Mouse (Mus musculus) megakaryocyte-erythroid progenitor cell, adult 5-6 weeks (primary cell): ENCODE data around the gene Lars2. TPM values are rescaled to one million over a fixed set of nuclear protein-coding genes. Genes with fewer than 3 reads are reported as not detected.

Experiments used
- ATAC-seq: replicated peaks from 2 replicates; pipeline ENCODE4 v1.8.0; 2016; ENCODE audit warnings: mild to moderate bottlenecking, inconsistent platforms; ENCODE audit not compliant: severe bottlenecking, poor library complexity, low FRiP score, low TSS enrichment
- total RNA-seq, 2 experiments: library from RNA; stranded (forward) in 1 of 2; stranded (reverse) in 1 of 2; fragments of 200-1000, 215-1000 nt in 1 of 2; fragments of >200 nt in 1 of 2; fragmentation: Nextera tagmentation in 1 of 2; gene quantifications; 2 replicates each; pipeline ENCODE4 v1.2.3; 2014 to 2017

The Lars2 gene
- total RNA-seq, 2 experiments from 2014 or later, result 83.4 to 9,051 TPM

- ATAC-seq, result no peak
Observed at GRCm38 (mm10) chr9:123467141-123467620, 100.5 kb downstream of the Lars2 start.

GRCm38 (mm10) chr9:123468406-123469085 lies 101.8 kb downstream of the Lars2 start:
- peak; percentile 89 for ATAC-seq

- ATAC-seq, result peak; percentile 39
Observed at GRCm38 (mm10) chr9:123469087-123469486, 102.4 kb downstream of the Lars2 start.

DNA sequence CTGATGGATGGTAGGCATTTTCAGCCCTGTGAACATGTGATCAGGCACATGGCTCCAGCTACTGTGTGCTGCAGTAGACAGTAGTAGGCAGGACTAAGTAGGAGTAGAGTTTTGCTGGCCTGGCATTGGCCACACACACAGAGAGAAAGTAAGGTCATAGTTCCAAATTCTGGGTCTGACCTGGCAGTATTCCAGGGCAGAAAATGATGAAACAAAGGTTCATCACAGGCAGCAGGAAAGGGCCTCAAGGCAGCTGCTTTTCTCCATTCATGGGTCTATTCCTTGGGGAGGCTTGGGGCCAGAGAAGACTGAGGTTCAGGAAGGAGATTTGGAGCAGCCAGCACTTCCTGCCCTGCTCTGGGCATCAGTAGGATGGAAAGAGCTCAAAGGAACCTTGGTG lies 106.7 kb downstream of the Lars2 start:
- ATAC-seq, result no peak

GRCm38 (mm10) chr9:123475569-123475968 lies 108.8 kb downstream of the Lars2 start:
- ATAC-seq, result no peak

- peak; percentile 38 for ATAC-seq
Observed at GRCm38 (mm10) chr9:123478031-123478585, 111.4 kb downstream of the Lars2 start.

GRCm38 (mm10) chr9:123478586-123479195 lies 112.0 kb downstream of the Lars2 start, which contains the start of gene Limd1:
TSS of gene Limd1 (plus strand) at chr9:123478706.
- no peak for ATAC-seq

DNA sequence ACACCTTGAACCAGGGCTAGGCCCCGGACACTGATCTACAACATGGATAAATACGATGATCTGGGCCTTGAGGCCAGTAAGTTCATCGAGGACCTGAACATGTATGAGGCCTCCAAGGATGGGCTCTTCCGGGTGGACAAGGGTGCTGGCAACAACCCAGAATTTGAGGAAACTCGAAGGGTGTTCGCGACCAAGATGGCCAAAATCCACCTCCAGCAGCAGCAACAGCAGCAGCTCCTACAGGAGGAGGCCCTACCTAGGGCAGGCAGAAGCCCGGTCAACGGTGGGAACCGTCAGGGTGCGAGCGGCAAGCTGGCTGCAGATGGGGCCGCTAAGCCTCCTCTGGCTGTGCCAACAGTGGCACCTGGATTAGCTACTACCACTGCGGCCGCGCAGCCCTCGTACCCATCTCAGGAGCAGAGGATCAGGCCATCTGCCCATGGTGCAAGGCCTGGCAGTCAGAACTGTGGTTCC lies 112.5 kb downstream of the Lars2 start:
- ATAC-seq, result peak; percentile 5; the same call in 1 of the 2 replicates

- no peak for ATAC-seq
Observed at GRCm38 (mm10) chr9:123479876-123480252, 113.1 kb downstream of the Lars2 start.

DNA sequence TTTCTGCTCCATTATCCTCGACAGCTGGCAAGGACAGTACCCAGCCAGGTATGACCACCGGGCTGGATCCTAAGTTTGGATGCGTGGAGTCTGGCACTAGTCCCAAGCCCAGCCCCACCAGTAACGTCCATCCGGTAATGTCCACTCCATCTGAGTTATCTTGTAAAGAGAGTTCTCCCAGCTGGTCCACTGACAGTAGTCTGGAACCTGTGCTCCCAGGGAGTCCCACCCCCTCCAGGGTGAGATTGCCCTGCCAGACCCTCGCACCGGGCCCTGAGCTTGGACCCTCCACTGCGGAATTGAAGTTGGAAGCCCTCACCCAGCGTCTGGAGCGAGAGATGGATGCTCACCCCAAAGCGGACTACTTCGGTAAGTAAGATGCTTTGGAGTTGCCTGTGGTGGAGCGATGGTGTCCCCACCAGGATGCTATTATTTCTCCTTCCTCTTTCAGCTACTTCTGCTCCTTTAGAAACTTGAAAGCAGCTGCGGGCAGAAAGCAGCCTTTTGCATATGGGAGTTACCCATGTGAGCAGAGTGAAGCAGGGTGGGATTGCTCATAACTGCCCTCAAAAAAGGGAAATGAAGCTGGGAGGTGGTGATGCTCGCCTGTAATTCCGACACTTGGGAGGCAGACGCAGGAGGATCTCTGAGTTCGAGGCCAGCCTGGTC lies 113.7 kb downstream of the Lars2 start:
- no peak for ATAC-seq

GRCm38 (mm10) chr9:123481136-123481535 lies 114.4 kb downstream of the Lars2 start:
- peak; percentile 80 for ATAC-seq

- no peak for ATAC-seq
Observed at GRCm38 (mm10) chr9:123483598-123483997, 116.9 kb downstream of the Lars2 start.

DNA sequence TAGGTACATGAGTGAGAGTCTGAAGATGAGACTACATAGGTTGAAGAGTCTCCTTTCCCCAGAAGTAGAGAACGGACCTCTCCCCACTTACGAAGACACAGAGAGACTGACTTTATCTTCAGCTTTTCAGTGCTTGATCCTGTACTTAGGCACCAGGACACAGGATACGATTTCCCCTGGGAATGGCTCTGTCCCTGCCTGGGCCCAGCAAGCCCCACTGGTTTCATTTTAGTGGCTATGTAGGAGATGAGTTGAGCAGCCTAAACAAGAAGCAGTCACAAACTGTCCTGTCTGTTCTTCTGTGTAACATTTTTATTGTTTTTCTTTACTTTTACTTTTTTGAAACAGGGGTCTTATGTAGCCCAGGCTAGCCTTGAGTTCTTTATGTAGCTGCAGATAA lies 118.1 kb downstream of the Lars2 start:
- no peak for ATAC-seq

DNA sequence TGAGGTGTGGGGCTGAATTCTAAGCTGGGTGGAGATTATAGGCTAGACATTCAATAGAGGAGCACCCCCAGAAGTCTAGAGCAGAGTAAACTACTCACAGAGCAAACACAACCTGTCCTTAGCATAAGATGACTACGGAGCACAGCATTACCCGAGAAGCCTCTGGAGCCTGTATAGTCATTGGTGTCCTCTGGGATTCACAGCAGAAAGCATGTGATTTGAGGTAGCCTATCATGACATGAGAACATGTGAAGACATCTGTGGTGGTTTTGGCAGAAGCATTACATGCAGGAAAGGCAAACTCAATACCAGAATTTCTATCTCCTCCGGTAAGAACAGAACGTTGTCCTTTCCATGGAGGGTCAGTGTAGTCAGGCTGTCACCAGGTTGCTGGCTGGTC lies 118.8 kb downstream of the Lars2 start:
- no peak for ATAC-seq

- no peak for ATAC-seq
Observed at GRCm38 (mm10) chr9:123486635-123487034, 119.9 kb downstream of the Lars2 start.

DNA sequence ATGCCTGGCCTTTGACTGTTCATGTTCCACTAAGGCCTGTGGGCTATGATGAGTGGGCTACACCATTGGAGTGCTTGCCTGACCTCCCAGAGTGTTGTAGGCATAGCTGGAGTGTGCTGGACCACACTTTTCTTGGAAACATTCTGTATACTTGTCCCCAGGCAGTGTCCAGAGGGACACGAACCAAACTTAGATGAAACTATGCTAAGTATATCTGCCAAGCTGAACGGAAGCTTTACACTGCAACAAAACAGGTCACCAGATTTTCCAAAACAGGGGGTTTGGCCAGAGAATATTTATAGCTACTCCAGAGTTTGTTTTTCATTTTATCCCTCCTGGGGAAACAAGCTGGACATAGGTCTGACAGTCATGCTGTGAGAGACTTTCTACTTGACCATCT lies 122.3 kb downstream of the Lars2 start:
- no peak for ATAC-seq

- ATAC-seq, result no peak
Observed at GRCm38 (mm10) chr9:123489727-123490343, 123.1 kb downstream of the Lars2 start.

DNA sequence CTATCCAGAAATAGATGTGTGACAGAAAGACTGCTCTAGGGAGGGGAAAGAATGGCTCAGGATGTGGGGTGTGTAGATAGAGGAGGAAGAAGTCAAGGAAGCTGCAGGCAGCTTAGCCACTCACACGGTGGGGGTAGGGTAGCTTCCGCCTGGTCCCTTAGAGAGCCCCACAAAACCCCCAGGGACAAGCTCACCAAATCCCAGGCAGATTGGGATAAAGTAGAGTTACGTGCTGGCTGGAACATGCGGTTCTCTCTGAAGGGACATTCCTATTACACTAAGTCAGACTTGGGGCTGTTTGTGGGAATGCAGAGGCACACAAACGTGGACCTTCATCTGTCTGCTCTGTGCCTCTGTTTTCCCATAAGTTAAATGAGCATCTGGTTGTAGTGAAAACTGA lies 124.2 kb downstream of the Lars2 start:
- ATAC-seq, result no peak

GRCm38 (mm10) chr9:123491917-123492585 lies 125.3 kb downstream of the Lars2 start:
- ATAC-seq, result peak; percentile 81
